In genomic region chrX:76141022-76141421, GRCm38 (mm10) we compare ENCODE assay signal across 23 mouse cellular contexts.
A peak's percentile ranks its signal among the peaks of the same experiment; 100 is the strongest.
DNase-seq lines count a peak whose midpoint lies in the region; ATAC-seq and TF ChIP-seq lines count a peak whose summit lies in the region.
"Had no signal": no experiment of that assay in that cellular context is flagged by ENCODE, and none has a peak within 500 bp of the region (broad histone marks: within the 10 kb centered on the region; RNA-seq: fewer than 3 reads in every experiment).

No protein-coding gene starts in this region.

- H3K4me3 ChIP-seq in embryonic fibroblast, embryonic 13.5 days (ENCODE audit: insufficient read depth, low read length) = no peak overlapping the region
- H3K4me3 ChIP-seq: forebrain, embryonic 12.5 days; forebrain, embryonic 15.5 days; hindbrain, embryonic 10.5 days; hindbrain, embryonic 13.5 days; intestine, embryonic 15.5 days; kidney, embryonic 15.5 days had no signal

- intact Hi-C loops in gastrocnemius, postnatal 14 days (cut with DNase I; ENCODE audit: low total_unique reads) = no loop called here

- DNase-seq in adrenal gland, postnatal 10 days = peak; percentile 1
- DNase-seq in adrenal gland, adult 18-20 months (ENCODE audit: low spot score in 2 of 2) = no peak
- peak; percentile 2 for DNase-seq in gastrocnemius, adult 18-20 months (ENCODE audit: low spot score)
- DNase-seq in gastrocnemius, postnatal 14 days = no peak
- peak; percentile 2 for DNase-seq in NIH3T3 (ENCODE audit: low read depth)
- no peak for DNase-seq in cerebellum, adult 9-11 months
- DNase-seq: B cell, adult 2 months; cerebellum, adult 11-12 months; cerebellum, adult 8-10 months; cerebellum, postnatal 14 days; gastrocnemius, postnatal 36 days; kidney, adult 11 months; kidney, adult 8-10 months had no signal

- H3K4me1 ChIP-seq in embryonic fibroblast, embryonic 13.5 days (ENCODE audit: control insufficient read depth, insufficient read depth, low read length) = no peaks in the 10 kb centered on the region
- H3K4me1 ChIP-seq: forebrain, embryonic 12.5 days; forebrain, embryonic 15.5 days; hindbrain, embryonic 10.5 days; hindbrain, embryonic 13.5 days; intestine, embryonic 15.5 days; kidney, embryonic 15.5 days had no signal

- TF ChIP-seq POLR2A in embryonic fibroblast, embryonic 13.5 days (IDR thresholded peaks at IDR 0.05; ENCODE audit: low read depth, low read length) = no peak

- no peak for TF ChIP-seq CTCF in embryonic fibroblast, embryonic 13.5 days (IDR thresholded peaks at IDR 0.05; ENCODE audit: borderline replicate concordance, insufficient read depth, low read length)

- H3K27ac ChIP-seq in embryonic fibroblast, embryonic 13.5 days (ENCODE audit: insufficient read depth, low read length) = peak overlapping the region; percentile 73
- H3K27ac ChIP-seq: forebrain, embryonic 12.5 days; forebrain, embryonic 15.5 days; hindbrain, embryonic 10.5 days; hindbrain, embryonic 13.5 days; intestine, embryonic 15.5 days; kidney, embryonic 15.5 days had no signal

- no peak for ATAC-seq in CD4-positive, CD25-positive, alpha-beta regulatory T cell, adult 4 months
- ATAC-seq: activated CD4-positive, CD25-positive, alpha-beta regulatory T cell, adult 4 months; forebrain, embryonic 15.5 days; hindbrain, embryonic 16.5 days; intestine, embryonic 15.5 days had no signal

Comparison
In these comparisons a context has a peak if more than half of its experiments do, and no peak if none do; other contexts are left out.
1. DNase-seq: peak in adrenal gland, postnatal 10 days (single experiment), gastrocnemius, adult 18-20 months (single experiment) and NIH3T3 (single experiment); none in adrenal gland, adult 18-20 months (0 of 2), gastrocnemius, postnatal 14 days (single experiment) and cerebellum, adult 9-11 months (single experiment).